Mouse (Mus musculus): Measurements from ENCODE around the gene Prr7. TPM values are rescaled to one million over a fixed set of nuclear protein-coding genes. Genes with fewer than 3 reads are reported as not detected.

Gene Prr7
- polyA plus RNA-seq, 2 experiments: 0.32 TPM; not detected in 1

GRCm38 (mm10) chr13:55487578-55488498, 23.8 kb downstream of the Prr7 start, which contains the start of gene Dbn1:
TSS of gene Dbn1 (minus strand) at chr13:55488111.
- Histone ChIP-seq H3K36me3 (replicated peaks; ENCODE audit: control insufficient read depth, insufficient read depth, low read depth) (no peaks in the 10 kb centered on the region), H3K27me3 (ENCODE audit: control insufficient read depth, insufficient read depth, low read length) (peaks cover 51% of the 10 kb centered on the region), H3K9me3 (ENCODE audit: control insufficient read depth, low read length) (no peaks in the 10 kb centered on the region), H3K4me1 (replicated peaks; ENCODE audit: control insufficient read depth in 2 of 2, insufficient read depth in 2 of 2, low read length in 1 of 2) (no peaks in the 10 kb centered on the region; a peak in 1 of 4 replicates), H3K4me3 (ENCODE audit: insufficient read depth in 1 of 2, low read depth in 2 of 2, low read length in 2 of 2) (peak within 1 kb of the TSS; percentile 52 to 55), H3K4me2 (ENCODE audit: low read depth) (peak within 1 kb of the TSS; percentile 61), H3K27ac (no peak within 1 kb of the TSS), H3K9ac (replicated peaks) (peak within 1 kb of the TSS; percentile 31)
- peak; percentile 43; the same call in 1 of the 2 replicates for ATAC-seq (ENCODE audit: insufficient read depth)
- no peak for DNase-seq (ENCODE audit: low read depth in 3 of 3, low spot score in 3 of 3)
- TF ChIP-seq CTCF (IDR thresholded peaks at IDR 0.05; ENCODE audit: low read depth) (no peak), EP300 (IDR thresholded peaks at IDR 0.05; ENCODE audit: low read depth) (no peak)
- 2% methylated on average over 49 of the region's 83 CpGs for WGBS (ENCODE audit: insufficient replicate concordance)

- no peak overlapping the region for H3K27ac ChIP-seq
- peaks cover under 1% of the 10 kb centered on the region; the same call in 1 of the 2 replicates for H3K27me3 ChIP-seq (ENCODE audit: control insufficient read depth, insufficient read depth, low read length)
- no peak overlapping the region for H3K4me2 ChIP-seq (ENCODE audit: low read depth)
- H3K9me3 ChIP-seq (ENCODE audit: control insufficient read depth, low read length): no peaks in the 10 kb centered on the region
- H3K4me3 ChIP-seq (ENCODE audit: insufficient read depth in 1 of 2, low read depth in 2 of 2, low read length in 2 of 2): no peak overlapping the region
- H3K36me3 ChIP-seq (replicated peaks; ENCODE audit: control insufficient read depth, insufficient read depth, low read depth): no peaks in the 10 kb centered on the region
- ATAC-seq (ENCODE audit: insufficient read depth) (no peak), DNase-seq (ENCODE audit: low read depth in 3 of 3, low spot score in 3 of 3) (no peak)
- WGBS (ENCODE audit: insufficient replicate concordance): 22% methylated on average over 2 of the region's 2 CpGs
- no peak overlapping the region for H3K9ac ChIP-seq (replicated peaks)
- TF ChIP-seq CTCF (IDR thresholded peaks at IDR 0.05; ENCODE audit: low read depth): no peak
- TF ChIP-seq EP300 (IDR thresholded peaks at IDR 0.05; ENCODE audit: low read depth): no peak
- no peaks in the 10 kb centered on the region for H3K4me1 ChIP-seq (replicated peaks; ENCODE audit: control insufficient read depth in 2 of 2, insufficient read depth in 2 of 2, low read length in 1 of 2)
These were observed 30.2 kb downstream of the Prr7 start for GRCm38 (mm10) chr13:55494257-55494656.

- Histone ChIP-seq H3K4me3 (ENCODE audit: insufficient read depth in 1 of 2, low read depth in 2 of 2, low read length in 2 of 2) (no peak overlapping the region), H3K9ac (replicated peaks) (no peak overlapping the region), H3K9me3 (ENCODE audit: control insufficient read depth, low read length) (no peaks in the 10 kb centered on the region), H3K36me3 (replicated peaks; ENCODE audit: control insufficient read depth, insufficient read depth, low read depth) (no peaks in the 10 kb centered on the region), H3K4me1 (replicated peaks; ENCODE audit: control insufficient read depth in 2 of 2, insufficient read depth in 2 of 2, low read length in 1 of 2) (no peaks in the 10 kb centered on the region), H3K27ac (no peak overlapping the region), H3K27me3 (ENCODE audit: control insufficient read depth, insufficient read depth, low read length) (no peaks in the 10 kb centered on the region; the same call in 1 of the 2 replicates), H3K4me2 (ENCODE audit: low read depth) (no peak overlapping the region)
- WGBS (ENCODE audit: insufficient replicate concordance): 12% methylated on average over 18 of the region's 18 CpGs
- ATAC-seq (ENCODE audit: insufficient read depth) (no peak), DNase-seq (ENCODE audit: low read depth in 3 of 3, low spot score in 3 of 3) (no peak)
- no peak for TF ChIP-seq CTCF (IDR thresholded peaks at IDR 0.05; ENCODE audit: low read depth)
- no peak for TF ChIP-seq EP300 (IDR thresholded peaks at IDR 0.05; ENCODE audit: low read depth)
These were observed 31.0 kb downstream of the Prr7 start for GRCm38 (mm10) chr13:55494883-55495621.

- Histone ChIP-seq H3K4me1 (replicated peaks; ENCODE audit: control insufficient read depth in 2 of 2, insufficient read depth in 2 of 2, low read length in 1 of 2) (no peaks in the 10 kb centered on the region), H3K4me2 (ENCODE audit: low read depth) (no peak overlapping the region), H3K27ac (no peak overlapping the region), H3K36me3 (replicated peaks; ENCODE audit: control insufficient read depth, insufficient read depth, low read depth) (no peaks in the 10 kb centered on the region), H3K9me3 (ENCODE audit: control insufficient read depth, low read length) (no peaks in the 10 kb centered on the region), H3K9ac (replicated peaks) (no peak overlapping the region), H3K27me3 (ENCODE audit: control insufficient read depth, insufficient read depth, low read length) (no peaks in the 10 kb centered on the region; the same call in 1 of the 2 replicates), H3K4me3 (ENCODE audit: insufficient read depth in 1 of 2, low read depth in 2 of 2, low read length in 2 of 2) (no peak overlapping the region)
- TF ChIP-seq CTCF (IDR thresholded peaks at IDR 0.05; ENCODE audit: low read depth) (no peak), EP300 (IDR thresholded peaks at IDR 0.05; ENCODE audit: low read depth) (no peak)
- DNase-seq (ENCODE audit: low read depth in 3 of 3, low spot score in 3 of 3) (no peak), ATAC-seq (ENCODE audit: insufficient read depth) (no peak)
- WGBS (ENCODE audit: insufficient replicate concordance): 47% methylated on average over 4 of the region's 4 CpGs
These were observed 31.6 kb downstream of the Prr7 start for GRCm38 (mm10) chr13:55495702-55496101.

- DNase-seq (ENCODE audit: low read depth in 3 of 3, low spot score in 3 of 3) (no peak), ATAC-seq (ENCODE audit: insufficient read depth) (no peak)
- no peak overlapping the region for H3K27ac ChIP-seq
- H3K36me3 ChIP-seq (replicated peaks; ENCODE audit: control insufficient read depth, insufficient read depth, low read depth): no peaks in the 10 kb centered on the region
- no peaks in the 10 kb centered on the region for H3K9me3 ChIP-seq (ENCODE audit: control insufficient read depth, low read length)
- H3K27me3 ChIP-seq (ENCODE audit: control insufficient read depth, insufficient read depth, low read length): no peaks in the 10 kb centered on the region
- H3K4me3 ChIP-seq (ENCODE audit: insufficient read depth in 1 of 2, low read depth in 2 of 2, low read length in 2 of 2): no peak overlapping the region
- no peak for TF ChIP-seq EP300 (IDR thresholded peaks at IDR 0.05; ENCODE audit: low read depth)
- no peak for TF ChIP-seq CTCF (IDR thresholded peaks at IDR 0.05; ENCODE audit: low read depth)
- WGBS (ENCODE audit: insufficient replicate concordance): 72% methylated on average over 6 of the region's 6 CpGs
- H3K4me2 ChIP-seq (ENCODE audit: low read depth): no peak overlapping the region
- H3K4me1 ChIP-seq (replicated peaks; ENCODE audit: control insufficient read depth in 2 of 2, insufficient read depth in 2 of 2, low read length in 1 of 2): no peaks in the 10 kb centered on the region
- no peak overlapping the region for H3K9ac ChIP-seq (replicated peaks)
These were observed 32.6 kb downstream of the Prr7 start for GRCm38 (mm10) chr13:55496661-55497060.
